Mouse (Mus musculus) A20 (cell line): ENCODE results near the gene Oip5.

Experiments
- DNase-seq: peaks from one replicate; pipeline ENCODE4 v3.0.0-alpha.2; 2011; ENCODE audit warnings: low read depth, low spot score

The Oip5 gene

DNA sequence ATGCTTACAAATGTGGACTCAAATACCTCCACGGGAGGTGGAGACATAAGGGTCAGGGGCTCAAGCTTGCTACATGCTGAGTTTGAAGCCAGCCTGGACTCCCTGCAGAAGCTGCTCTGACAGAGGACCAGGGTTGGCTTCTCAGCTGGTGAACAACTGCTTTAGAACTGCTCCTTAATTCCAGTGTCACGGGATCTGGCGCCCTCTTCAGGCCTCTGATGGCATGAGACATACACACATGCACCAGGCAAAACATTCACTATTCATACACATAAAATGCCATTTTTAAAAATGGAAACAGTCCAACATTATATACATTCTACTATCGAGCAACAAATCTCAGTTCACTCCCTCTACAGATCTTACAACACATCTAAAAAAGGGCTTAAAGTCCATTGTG lies 30.9 kb downstream of the Oip5 start:
- peak; percentile 73 for DNase-seq

DNA sequence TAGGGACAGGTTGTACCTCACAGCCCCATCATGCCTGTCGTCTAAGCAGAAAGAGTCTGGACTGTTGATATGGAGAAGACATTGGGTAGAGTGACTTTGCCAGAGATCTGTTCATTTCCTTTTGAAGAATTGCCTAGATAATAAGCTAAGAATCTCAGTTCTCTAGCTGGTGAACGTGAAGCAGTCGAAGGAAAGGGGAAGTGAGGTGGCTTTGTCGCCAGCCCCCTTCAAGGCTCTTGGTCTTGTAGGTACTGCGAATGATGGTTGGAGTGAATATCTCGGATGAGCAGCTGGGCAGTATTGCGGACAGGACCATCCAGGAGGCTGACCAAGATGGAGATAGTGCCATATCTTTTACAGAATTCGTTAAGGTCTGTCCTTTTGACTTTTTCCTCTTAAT lies 34.0 kb downstream of the Oip5 start:
- no peak for DNase-seq

DNA sequence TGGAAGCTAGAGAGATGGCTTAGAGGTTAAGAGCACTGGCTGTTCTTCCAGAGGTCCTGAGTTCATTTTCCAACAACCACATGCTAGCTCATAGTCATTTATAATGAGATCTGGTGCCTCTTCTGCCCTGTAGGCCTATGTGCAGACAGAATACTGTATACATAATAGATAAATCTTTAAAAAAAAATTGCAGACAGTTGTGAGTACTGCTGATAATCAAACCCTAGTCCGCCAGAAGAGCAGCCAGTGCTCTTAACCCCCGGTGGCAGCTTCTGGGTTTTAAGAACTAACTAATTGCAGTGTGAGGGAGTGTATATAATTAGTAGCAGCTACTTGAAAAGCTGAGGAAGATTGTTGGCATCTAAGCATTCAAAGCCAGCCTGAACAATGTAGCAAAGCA lies 34.8 kb downstream of the Oip5 start:
- no peak for DNase-seq

DNA sequence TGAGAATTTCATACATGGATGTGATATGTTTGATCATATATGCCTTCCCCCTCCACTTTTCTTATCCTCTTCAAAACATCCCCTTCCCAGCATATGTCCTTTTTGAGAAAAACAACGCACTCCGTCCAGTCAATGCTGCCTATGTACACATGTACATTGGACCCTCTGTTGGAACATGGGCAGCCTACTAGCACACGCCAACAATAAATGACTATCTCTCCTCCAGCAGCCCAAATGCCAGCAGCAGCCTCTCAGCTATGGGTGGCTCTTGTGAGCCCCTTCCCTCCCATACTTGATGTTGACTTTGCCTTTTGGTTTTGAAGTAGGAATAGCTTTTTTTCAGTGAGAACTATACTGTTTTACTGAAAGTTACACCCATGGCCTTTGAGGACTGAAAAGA lies 36.7 kb downstream of the Oip5 start:
- DNase-seq, result no peak

DNA sequence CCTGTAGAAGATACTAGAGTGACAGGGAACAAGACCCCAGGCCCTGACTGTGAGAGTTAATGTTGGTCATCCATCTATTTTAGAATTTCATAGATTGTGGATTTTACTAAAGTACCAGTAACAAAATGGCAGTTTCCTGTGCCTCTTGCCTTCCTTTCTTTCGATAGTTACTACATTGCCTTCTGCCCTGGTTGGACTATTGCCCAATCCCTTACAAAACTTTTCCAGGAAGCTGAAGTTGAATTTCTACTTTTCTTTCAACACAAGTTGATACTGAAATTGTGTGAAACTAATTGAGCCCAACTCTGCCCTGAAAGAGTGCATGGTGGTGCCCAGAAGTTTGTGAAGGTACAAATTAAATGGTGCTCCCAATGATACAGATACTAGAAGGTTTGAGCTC lies 45.8 kb downstream of the Oip5 start:
- no peak for DNase-seq

DNA sequence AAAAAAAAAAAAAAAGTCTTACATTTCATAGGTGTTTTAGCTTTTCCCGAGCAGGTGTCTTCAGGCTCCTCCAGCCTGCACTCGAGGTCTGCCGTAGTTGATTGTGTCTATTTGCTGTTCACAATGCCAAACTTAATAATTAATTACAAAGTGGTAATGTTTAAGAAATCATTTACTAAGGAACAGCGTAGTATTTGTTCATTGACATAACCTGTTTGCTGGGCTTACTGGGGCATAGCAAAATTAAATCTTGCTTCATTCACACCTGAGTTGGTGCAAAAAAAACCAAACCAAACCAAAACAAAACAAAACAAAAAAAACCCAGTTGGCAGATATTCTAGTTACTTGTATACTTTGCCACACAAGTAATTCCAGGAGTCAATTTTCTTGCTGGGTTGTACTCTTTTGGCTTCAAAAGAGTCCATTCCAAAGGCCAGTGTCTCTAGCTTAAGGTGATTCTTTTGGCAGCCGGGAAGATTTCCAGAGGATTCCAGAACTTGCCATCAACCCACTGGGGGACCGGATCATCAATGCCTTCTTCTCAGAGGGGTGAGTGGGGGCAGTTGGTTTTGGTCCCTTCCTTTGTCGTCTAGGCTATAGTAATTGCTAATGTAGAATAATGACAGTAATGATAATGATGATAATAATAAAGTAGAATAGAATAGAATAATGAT lies 52.0 kb downstream of the Oip5 start:
- DNase-seq, result peak; percentile 34

DNA sequence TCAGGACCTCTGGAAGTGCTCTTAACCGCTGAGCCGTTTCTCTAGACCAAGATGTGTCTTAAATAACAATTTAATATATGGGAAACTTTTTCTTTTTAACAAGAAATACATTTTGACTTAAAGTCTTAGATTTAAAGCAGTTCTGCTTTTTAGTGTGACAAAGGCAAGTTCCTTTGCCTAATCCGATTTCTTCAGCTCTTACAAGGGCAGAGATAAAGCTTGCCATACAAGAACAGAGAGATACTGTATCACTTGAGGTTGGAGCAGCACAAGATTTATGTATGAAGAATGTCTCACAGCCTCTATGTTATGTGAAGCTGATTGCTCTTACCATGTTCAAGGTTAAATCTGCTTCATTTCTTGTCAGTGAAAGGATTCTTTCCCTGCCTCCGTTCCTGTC lies 53.0 kb downstream of the Oip5 start:
- no peak for DNase-seq

DNA sequence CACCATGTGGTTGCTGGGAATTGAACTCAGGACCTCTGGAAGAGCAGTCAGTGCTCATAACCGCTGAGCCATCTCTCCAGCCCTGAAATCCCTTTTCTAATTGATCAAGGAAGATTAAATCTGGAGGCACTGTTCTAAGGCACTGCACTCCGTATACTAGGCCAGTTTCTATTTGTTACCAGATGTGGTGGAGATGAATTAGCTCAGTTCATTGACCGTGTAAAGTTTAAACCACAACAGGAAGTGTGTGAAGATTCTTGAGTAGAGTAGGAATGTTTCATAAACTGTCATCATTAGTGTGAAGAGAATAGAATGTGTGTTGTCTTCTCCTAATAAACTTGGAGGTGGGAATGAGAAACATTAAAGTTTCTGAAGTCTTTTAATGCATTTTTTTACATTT lies 56.5 kb downstream of the Oip5 start:
- peak; percentile 68 for DNase-seq
